Mouse (Mus musculus) bone marrow, adult 2 months (tissue): ENCODE results near the gene Sfxn2.

Source experiments
- CTCF ChIP-seq: fragments of 200-500 bp; IDR thresholded peaks from 2 replicates; pipeline ENCODE4 v1.5.1; 2011; ENCODE audit warnings: low read length, control low read depth; ENCODE audit not compliant: control insufficient read depth, insufficient read depth
- POLR2A ChIP-seq: fragments of 200-500 bp; IDR thresholded peaks from 2 replicates; pipeline ENCODE4 v1.6.1; 2011; ENCODE audit warnings: low read depth, mild to moderate bottlenecking, control low read depth, low read length, borderline replicate concordance; ENCODE audit not compliant: control insufficient read depth

DNA sequence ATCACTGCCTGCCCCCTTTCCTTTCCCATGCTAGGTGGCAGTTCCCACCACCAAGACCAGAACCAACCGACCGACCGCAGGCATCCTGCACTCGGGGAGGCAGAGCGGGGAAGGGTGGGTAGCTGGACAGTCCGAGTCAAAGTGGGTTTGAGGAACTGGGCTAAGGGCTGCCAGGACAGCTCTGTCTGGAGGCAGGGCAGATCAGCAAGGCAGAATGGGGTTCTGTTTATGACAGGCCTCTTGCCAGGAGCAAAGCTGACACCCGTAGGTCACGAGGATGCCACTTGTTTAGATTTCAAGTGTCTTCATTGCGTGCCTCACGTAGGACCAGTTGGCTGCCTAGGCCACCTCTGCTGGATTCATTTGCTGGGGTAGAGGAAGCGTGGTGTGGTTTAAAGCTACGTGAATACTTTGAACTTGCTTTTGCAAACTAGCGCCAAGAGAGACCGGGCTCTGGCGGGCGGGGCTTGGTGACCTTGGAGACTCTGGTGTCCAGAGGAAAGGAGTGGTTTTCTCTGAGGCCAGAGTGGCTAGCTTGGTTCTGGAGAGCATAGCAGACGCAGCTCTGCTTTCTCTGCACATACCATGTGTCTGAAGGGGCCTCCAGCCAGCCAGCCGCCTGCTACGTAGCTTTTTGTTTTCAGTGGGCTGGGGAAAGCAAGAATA lies 68.4 kb downstream of the Sfxn2 start:
- no peak for TF ChIP-seq POLR2A
- TF ChIP-seq CTCF = no peak
